Mouse (Mus musculus): ENCODE results near the gene 2410002F23Rik.

DNA sequence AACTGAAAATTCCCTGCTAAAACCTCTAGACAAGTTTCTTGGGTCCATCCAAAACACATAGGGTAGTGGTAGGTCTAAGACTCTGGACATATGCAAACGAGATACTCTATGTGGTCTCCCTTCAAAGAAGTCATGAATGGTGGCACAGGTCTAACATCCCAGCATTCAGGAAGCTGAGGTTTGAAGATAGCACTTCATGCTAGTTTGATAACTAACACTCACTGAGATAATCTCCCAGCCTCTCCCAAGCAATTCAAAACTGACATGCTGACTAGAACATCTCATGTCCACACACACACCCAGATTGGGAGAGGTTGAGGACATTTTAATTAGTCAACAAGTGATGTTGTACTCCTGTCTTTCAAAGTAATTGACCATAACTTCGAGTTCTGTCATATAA, 6.6 kb upstream of the 2410002F23Rik start:
- no peak for TF ChIP-seq CTCF (IDR thresholded peaks at IDR 0.05; ENCODE audit: extremely low read depth, insufficient read length, insufficient replicate concordance, low read depth, low read length)
- TF ChIP-seq POLR2A (IDR thresholded peaks at IDR 0.05; ENCODE audit: low read depth, low read length) = no peak
